Mouse (Mus musculus): ENCODE data around the gene Inpp5a. TPM values are rescaled to one million over a fixed set of nuclear protein-coding genes. Genes with fewer than 3 reads are reported as not detected.
A peak's percentile ranks its signal among the peaks of the same experiment; 100 is the strongest.

Gene Inpp5a
- polyA plus RNA-seq, 1 experiment from 2014 or later, result 53.4 TPM

DNA sequence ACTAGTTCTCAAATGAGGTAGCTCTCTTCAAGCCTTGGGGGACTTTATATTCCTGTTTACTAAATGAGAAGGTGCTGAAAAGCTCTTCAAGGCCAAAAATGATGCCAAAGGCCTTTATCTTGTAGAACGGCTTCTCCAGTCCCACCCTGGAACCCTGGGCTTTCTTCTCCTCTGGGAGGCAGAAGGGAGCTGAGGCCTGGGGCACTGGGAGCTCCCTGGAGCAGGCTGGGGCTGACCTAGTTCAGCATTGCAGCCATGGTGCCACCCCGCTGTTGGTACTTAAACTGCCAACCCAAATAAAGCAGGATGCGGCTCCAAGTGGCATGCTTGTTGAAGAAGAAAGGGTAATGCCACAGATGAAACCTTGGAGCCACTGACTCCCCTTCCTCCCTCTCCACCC is 1.5 kb downstream of the Inpp5a start:
- Histone ChIP-seq H3K4me2 (peak overlapping the region; percentile 63), H3K27me3 (no peaks in the 10 kb centered on the region), H3K9ac (peak overlapping the region; percentile 96), H3K36me3 (no peaks in the 10 kb centered on the region), H3K27ac (peak overlapping the region; percentile 89), H3K9me3 (replicated peaks) (no peaks in the 10 kb centered on the region), H3K4me3 (peak overlapping the region; percentile 74), H3K4me1 (replicated peaks) (peaks cover 50% of the 10 kb centered on the region)
- ATAC-seq (replicated peaks; ENCODE audit: insufficient number of reproducible peaks, insufficient read depth, low FRiP score, low read depth), result no peak
- 48% methylated on average over 3 of the region's 3 CpGs for WGBS

DNA sequence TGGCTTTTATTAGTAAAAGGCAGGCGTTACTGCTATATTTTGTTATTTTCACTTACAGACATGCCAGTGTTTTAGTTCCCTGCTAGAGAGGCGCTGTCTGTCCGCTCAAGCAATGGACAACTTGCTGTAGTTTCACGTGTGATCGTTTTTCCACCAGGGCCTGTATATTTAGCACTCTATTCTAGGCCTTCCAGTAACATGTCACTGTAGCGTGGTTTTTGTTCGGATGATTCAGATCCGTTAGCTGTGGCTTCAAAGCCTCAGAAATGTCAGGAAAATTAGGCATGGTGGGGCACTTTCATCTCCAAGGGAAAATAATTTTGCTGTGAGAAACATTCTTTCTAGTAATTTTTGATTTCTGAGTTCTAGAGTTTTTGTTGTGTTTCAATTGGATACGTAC is 2.0 kb downstream of the Inpp5a start:
- Histone ChIP-seq H3K4me1 (replicated peaks) (peaks cover 52% of the 10 kb centered on the region), H3K27me3 (no peaks in the 10 kb centered on the region), H3K4me2 (peak overlapping the region; percentile 63), H3K36me3 (no peaks in the 10 kb centered on the region), H3K27ac (peak overlapping the region; percentile 89), H3K9ac (peak overlapping the region; percentile 96), H3K9me3 (replicated peaks) (no peaks in the 10 kb centered on the region), H3K4me3 (peak overlapping the region; percentile 74)
- 54% methylated on average over 9 of the region's 9 CpGs for WGBS
- ATAC-seq (replicated peaks; ENCODE audit: insufficient number of reproducible peaks, insufficient read depth, low FRiP score, low read depth), result no peak

GRCm38 (mm10) chr7:139391691-139392090 is 2.8 kb downstream of the Inpp5a start:
- Histone ChIP-seq H3K36me3 (no peaks in the 10 kb centered on the region), H3K27me3 (no peaks in the 10 kb centered on the region), H3K4me1 (replicated peaks) (peaks cover 60% of the 10 kb centered on the region), H3K4me2 (peak overlapping the region; percentile 63), H3K9ac (peak overlapping the region; percentile 24; the same call in 1 of the 2 replicates), H3K27ac (0 out of 2 replicates have a peak overlapping the region, but pooled peaks have one; percentile 25), H3K4me3 (peak overlapping the region; percentile 74; the same call in 1 of the 2 replicates), H3K9me3 (replicated peaks) (no peaks in the 10 kb centered on the region)
- no peak for ATAC-seq (replicated peaks; ENCODE audit: insufficient number of reproducible peaks, insufficient read depth, low FRiP score, low read depth)
- WGBS, result 49% methylated on average over 5 of the region's 5 CpGs

- Histone ChIP-seq H3K9me3 (replicated peaks) (no peaks in the 10 kb centered on the region), H3K27me3 (no peaks in the 10 kb centered on the region), H3K4me2 (peak overlapping the region; percentile 63), H3K9ac (no peak overlapping the region), H3K4me3 (no peak overlapping the region), H3K27ac (peak overlapping the region; percentile 53; the same call in 1 of the 2 replicates), H3K4me1 (replicated peaks) (peaks cover 60% of the 10 kb centered on the region), H3K36me3 (no peaks in the 10 kb centered on the region)
- ATAC-seq (replicated peaks; ENCODE audit: insufficient number of reproducible peaks, insufficient read depth, low FRiP score, low read depth), result no peak
- 77% methylated on average over 2 of the region's 2 CpGs for WGBS
These were observed 3.2 kb downstream of the Inpp5a start for GRCm38 (mm10) chr7:139392106-139392505.

- H3K27ac ChIP-seq, result peak overlapping the region; percentile 53
- 39% methylated on average over 6 of the region's 6 CpGs for WGBS
- H3K4me3 ChIP-seq, result no peak overlapping the region
- H3K4me1 ChIP-seq (replicated peaks), result peaks cover 65% of the 10 kb centered on the region
- no peak overlapping the region for H3K9ac ChIP-seq
- ATAC-seq (replicated peaks; ENCODE audit: insufficient number of reproducible peaks, insufficient read depth, low FRiP score, low read depth), result no peak
- no peaks in the 10 kb centered on the region for H3K36me3 ChIP-seq
- no peaks in the 10 kb centered on the region for H3K27me3 ChIP-seq
- no peaks in the 10 kb centered on the region for H3K9me3 ChIP-seq (replicated peaks)
- peak overlapping the region; percentile 63 for H3K4me2 ChIP-seq
These were observed 3.9 kb downstream of the Inpp5a start for GRCm38 (mm10) chr7:139392691-139393235.

- peak overlapping the region; percentile 17; the same call in 1 of the 2 replicates for H3K27ac ChIP-seq
- no peaks in the 10 kb centered on the region for H3K9me3 ChIP-seq (replicated peaks)
- no peaks in the 10 kb centered on the region for H3K36me3 ChIP-seq
- H3K4me2 ChIP-seq, result no peak overlapping the region
- no peak overlapping the region for H3K4me3 ChIP-seq
- ATAC-seq (replicated peaks; ENCODE audit: insufficient number of reproducible peaks, insufficient read depth, low FRiP score, low read depth), result peak; percentile 54
- peaks cover 78% of the 10 kb centered on the region for H3K4me1 ChIP-seq (replicated peaks)
- 31% methylated on average over 8 of the region's 8 CpGs for WGBS
- no peaks in the 10 kb centered on the region for H3K27me3 ChIP-seq
- no peak overlapping the region for H3K9ac ChIP-seq
These were observed 8.6 kb downstream of the Inpp5a start for GRCm38 (mm10) chr7:139397521-139397920.

GRCm38 (mm10) chr7:139398111-139398510 is 9.2 kb downstream of the Inpp5a start:
- H3K4me2 ChIP-seq, result no peak overlapping the region
- H3K36me3 ChIP-seq, result no peaks in the 10 kb centered on the region
- no peak for ATAC-seq (replicated peaks; ENCODE audit: insufficient number of reproducible peaks, insufficient read depth, low FRiP score, low read depth)
- H3K27ac ChIP-seq, result no peak overlapping the region; the same call in 1 of the 2 replicates
- no peak overlapping the region for H3K4me3 ChIP-seq
- no peak overlapping the region for H3K9ac ChIP-seq
- 82% methylated on average over 5 of the region's 5 CpGs for WGBS
- peaks cover 76% of the 10 kb centered on the region for H3K4me1 ChIP-seq (replicated peaks)
- H3K27me3 ChIP-seq, result no peaks in the 10 kb centered on the region
- no peaks in the 10 kb centered on the region for H3K9me3 ChIP-seq (replicated peaks)

GRCm38 (mm10) chr7:139398530-139399021 is 9.7 kb downstream of the Inpp5a start:
- Histone ChIP-seq H3K27me3 (no peaks in the 10 kb centered on the region), H3K36me3 (no peaks in the 10 kb centered on the region), H3K9me3 (replicated peaks) (no peaks in the 10 kb centered on the region), H3K4me1 (replicated peaks) (peaks cover 71% of the 10 kb centered on the region), H3K4me2 (no peak overlapping the region), H3K4me3 (no peak overlapping the region), H3K27ac (no peak overlapping the region), H3K9ac (no peak overlapping the region)
- 59% methylated on average over 6 of the region's 6 CpGs for WGBS
- no peak for ATAC-seq (replicated peaks; ENCODE audit: insufficient number of reproducible peaks, insufficient read depth, low FRiP score, low read depth)

DNA sequence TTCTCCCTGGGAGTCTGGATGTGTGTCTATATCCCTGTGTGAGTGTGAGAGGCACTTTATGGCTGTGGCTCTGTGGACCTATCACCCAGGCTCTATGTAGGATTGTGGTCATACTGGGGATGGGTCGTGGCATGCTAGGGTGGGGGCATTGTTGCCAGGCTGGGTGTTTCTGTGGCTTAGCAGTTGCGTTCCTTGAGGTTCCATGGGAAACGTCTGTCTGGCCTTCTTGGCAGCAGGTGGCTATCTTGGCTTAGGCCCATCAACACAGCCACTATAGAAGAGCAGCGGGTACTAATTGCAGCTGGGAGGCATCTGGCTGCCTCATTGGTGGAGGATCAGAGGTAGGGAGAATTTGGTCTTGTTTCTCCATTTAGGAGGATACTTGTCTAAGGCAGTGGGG is 10.7 kb downstream of the Inpp5a start:
- no peaks in the 10 kb centered on the region for H3K9me3 ChIP-seq (replicated peaks)
- H3K27ac ChIP-seq, result no peak overlapping the region
- H3K4me3 ChIP-seq, result no peak overlapping the region
- no peak for ATAC-seq (replicated peaks; ENCODE audit: insufficient number of reproducible peaks, insufficient read depth, low FRiP score, low read depth)
- no peak overlapping the region for H3K9ac ChIP-seq
- WGBS, result 73% methylated on average over 4 of the region's 4 CpGs
- no peaks in the 10 kb centered on the region for H3K36me3 ChIP-seq
- H3K4me1 ChIP-seq (replicated peaks), result peaks cover 68% of the 10 kb centered on the region
- no peaks in the 10 kb centered on the region for H3K27me3 ChIP-seq
- H3K4me2 ChIP-seq, result no peak overlapping the region

GRCm38 (mm10) chr7:139399977-139400685 is 11.2 kb downstream of the Inpp5a start:
- peaks cover 68% of the 10 kb centered on the region for H3K4me1 ChIP-seq (replicated peaks)
- no peak overlapping the region for H3K4me2 ChIP-seq
- no peaks in the 10 kb centered on the region for H3K36me3 ChIP-seq
- WGBS, result 73% methylated on average over 11 of the region's 11 CpGs
- no peaks in the 10 kb centered on the region for H3K27me3 ChIP-seq
- no peaks in the 10 kb centered on the region for H3K9me3 ChIP-seq (replicated peaks)
- no peak overlapping the region for H3K27ac ChIP-seq
- H3K4me3 ChIP-seq, result no peak overlapping the region
- ATAC-seq (replicated peaks; ENCODE audit: insufficient number of reproducible peaks, insufficient read depth, low FRiP score, low read depth), result no peak
- H3K9ac ChIP-seq, result no peak overlapping the region

DNA sequence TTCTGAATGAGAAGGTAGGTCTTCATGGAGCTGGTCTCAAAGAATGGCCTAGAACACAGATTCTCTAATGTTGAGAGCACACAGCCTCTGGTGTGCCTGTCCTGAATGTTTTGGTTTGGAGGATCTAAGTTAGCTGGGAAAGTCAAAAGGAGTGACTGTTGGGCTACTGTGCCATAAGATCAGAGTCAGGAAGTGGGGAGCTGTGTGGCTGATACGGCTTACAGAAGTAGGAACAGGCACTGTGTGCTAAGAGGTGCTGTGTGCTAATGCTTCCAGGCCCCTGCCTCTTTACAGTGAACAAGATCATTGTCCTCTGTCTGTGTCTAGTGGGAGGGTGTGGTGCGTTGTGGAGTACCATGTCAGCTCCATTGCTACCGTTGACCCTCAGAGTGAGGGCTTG is 12.0 kb downstream of the Inpp5a start:
- 76% methylated on average over 3 of the region's 3 CpGs for WGBS
- H3K4me1 ChIP-seq (replicated peaks), result peaks cover 67% of the 10 kb centered on the region
- ATAC-seq (replicated peaks; ENCODE audit: insufficient number of reproducible peaks, insufficient read depth, low FRiP score, low read depth), result no peak

More for the DNA sequence above, 12.0 kb downstream of the Inpp5a start:
- Histone ChIP-seq H3K9me3 (replicated peaks) (no peaks in the 10 kb centered on the region), H3K27ac (no peak overlapping the region), H3K27me3 (no peaks in the 10 kb centered on the region), H3K36me3 (no peaks in the 10 kb centered on the region), H3K9ac (no peak overlapping the region), H3K4me3 (no peak overlapping the region), H3K4me2 (no peak overlapping the region)

Measured in heart, embryonic 15.5 days (tissue).